Comparison of ENCODE assay signal across 10 mouse cellular contexts in the genomic region with DNA sequence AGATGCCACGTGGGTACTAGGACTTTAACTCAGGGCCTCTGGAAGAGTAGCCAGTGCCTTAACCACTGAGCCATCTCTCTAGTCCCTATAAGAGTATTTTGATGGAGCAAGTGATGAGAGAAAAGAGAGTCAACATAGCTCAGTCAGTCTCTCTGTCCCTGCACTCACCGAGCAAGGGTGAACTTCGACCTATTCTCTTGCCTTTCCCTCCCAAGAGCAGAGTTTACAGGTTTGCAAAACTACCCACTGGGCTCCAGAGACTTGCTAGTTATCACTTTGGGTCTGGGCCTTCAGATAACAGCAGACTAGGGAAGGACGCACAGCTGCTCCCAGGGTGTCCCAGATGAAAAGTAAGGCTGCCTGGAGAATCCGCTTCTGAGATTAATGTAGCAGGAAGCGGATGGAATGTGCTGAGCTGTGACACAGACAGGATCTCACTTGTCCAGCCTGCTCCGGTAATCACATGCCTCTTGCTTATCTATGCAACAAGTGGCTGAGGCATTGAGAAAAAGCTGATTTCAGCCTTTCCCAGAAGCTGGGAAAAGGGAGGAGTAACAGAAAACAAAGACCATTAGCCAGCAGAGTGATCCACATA. TPM values are rescaled to one million over a fixed set of nuclear protein-coding genes. Genes with fewer than 3 reads are reported as not detected.
DNase-seq lines count a peak whose midpoint lies in the region; ATAC-seq and TF ChIP-seq lines count a peak whose summit lies in the region.
"Had no signal": no experiment of that assay in that cellular context is flagged by ENCODE, and none has a peak within 500 bp of the region (broad histone marks: within the 10 kb centered on the region; RNA-seq: fewer than 3 reads in every experiment).

No protein-coding gene starts in this region.

- TF ChIP-seq EP300 in heart, postnatal 0 days (IDR thresholded peaks at IDR 0.05; ENCODE audit: low read depth) = peak; percentile 27; the same call in 1 of the 2 replicates
- TF ChIP-seq EP300 in stomach, postnatal 0 days (optimal IDR thresholded peaks at IDR 0.05) = no peak

- peak; percentile 79 for ATAC-seq in heart, postnatal 0 days (ENCODE audit: insufficient read depth, low read depth)
- ATAC-seq in stomach, postnatal 0 days (ENCODE audit: low FRiP score, low TSS enrichment) = peak; percentile 76
- no peak for ATAC-seq in inflammation-experienced regulatory T-cells, adult 6 months
- no peak for ATAC-seq in midbrain, embryonic 13.5 days

- WGBS in heart, postnatal 0 days = 10% methylated on average over 7 of the region's 7 CpGs
- WGBS in stomach, postnatal 0 days = 25% methylated on average over 7 of the region's 7 CpGs
- 48% methylated on average over 7 of the region's 7 CpGs for WGBS in midbrain, embryonic 13.5 days

- no peak for TF ChIP-seq CTCF in heart, postnatal 0 days (IDR thresholded peaks at IDR 0.05; ENCODE audit: low read depth)
- TF ChIP-seq CTCF in stomach, postnatal 0 days (IDR thresholded peaks at IDR 0.05; ENCODE audit: low read depth) = no peak

- 0 out of 2 replicates have a peak, but pooled peaks cover 11% of the 10 kb centered on the region for H3K4me1 ChIP-seq in heart, postnatal 0 days (ENCODE audit: control insufficient read depth, insufficient read depth)
- 0 out of 2 replicates have a peak, but pooled peaks cover 2% of the 10 kb centered on the region for H3K4me1 ChIP-seq in stomach, postnatal 0 days (replicated peaks; ENCODE audit: control insufficient read depth, insufficient read depth)
- H3K4me1 ChIP-seq in midbrain, embryonic 13.5 days (replicated peaks) = peaks cover 21% of the 10 kb centered on the region
- H3K4me1 ChIP-seq: hindbrain, embryonic 15.5 days; neural tube, embryonic 13.5 days had no signal

- no peaks in the 10 kb centered on the region for H3K9me3 ChIP-seq in heart, postnatal 0 days (replicated peaks; ENCODE audit: control insufficient read depth, low read length)
- no peaks in the 10 kb centered on the region for H3K9me3 ChIP-seq in stomach, postnatal 0 days (ENCODE audit: control insufficient read depth, low read length)
- H3K9me3 ChIP-seq in midbrain, embryonic 13.5 days = no peaks in the 10 kb centered on the region
- H3K9me3 ChIP-seq: hindbrain, embryonic 15.5 days; neural tube, embryonic 13.5 days had no signal

- H3K4me2 ChIP-seq in heart, postnatal 0 days (ENCODE audit: low read depth, low read length) = 0 out of 2 replicates have a peak overlapping the region, but pooled peaks have one; percentile 4
- no peak overlapping the region for H3K4me2 ChIP-seq in stomach, postnatal 0 days (replicated peaks; ENCODE audit: low read depth)
- H3K4me2 ChIP-seq in midbrain, embryonic 13.5 days (replicated peaks) = no peak overlapping the region
- H3K4me2 ChIP-seq: hindbrain, embryonic 15.5 days; neural tube, embryonic 13.5 days had no signal

- H3K9ac ChIP-seq in heart, postnatal 0 days (replicated peaks; ENCODE audit: low read depth, low read length) = no peak overlapping the region
- no peak overlapping the region for H3K9ac ChIP-seq in stomach, postnatal 0 days (ENCODE audit: low read length)
- H3K9ac ChIP-seq in midbrain, embryonic 13.5 days (replicated peaks) = no peak overlapping the region
- H3K9ac ChIP-seq: hindbrain, embryonic 15.5 days; neural tube, embryonic 13.5 days had no signal

- H3K27ac ChIP-seq in heart, postnatal 0 days (ENCODE audit: low read depth) = peak overlapping the region; percentile 0; the same call in 1 of the 2 replicates
- H3K27ac ChIP-seq in stomach, postnatal 0 days (replicated peaks) = 0 out of 2 replicates have a peak overlapping the region, but pooled peaks have one; percentile 18
- H3K27ac ChIP-seq in midbrain, embryonic 13.5 days = no peak overlapping the region
- H3K27ac ChIP-seq: hindbrain, embryonic 15.5 days; neural tube, embryonic 13.5 days had no signal

- DNase-seq in layer of hippocampus, adult 9-11 months = peak; percentile 36
- DNase-seq in layer of hippocampus, adult 18-20 months (ENCODE audit: low spot score in 2 of 2) = no peak
- DNase-seq in heart, postnatal 0 days (ENCODE audit: low spot score) = peak; percentile 71
- peak; percentile 22 for DNase-seq in liver
- peak; percentile 21 for DNase-seq in stomach, postnatal 0 days (ENCODE audit: low spot score)
- no peak for DNase-seq in layer of hippocampus, postnatal 36 days

- no peak overlapping the region for H3K4me3 ChIP-seq in heart, postnatal 0 days (ENCODE audit: low read depth, low read length)
- H3K4me3 ChIP-seq in stomach, postnatal 0 days (ENCODE audit: low read depth, low read length) = no peak overlapping the region
- H3K4me3 ChIP-seq in midbrain, embryonic 13.5 days (replicated peaks) = no peak overlapping the region
- H3K4me3 ChIP-seq: hindbrain, embryonic 15.5 days; neural tube, embryonic 13.5 days had no signal

- no peaks in the 10 kb centered on the region for H3K27me3 ChIP-seq in heart, postnatal 0 days (ENCODE audit: control insufficient read depth, insufficient read depth, low read length)
- H3K27me3 ChIP-seq in stomach, postnatal 0 days (ENCODE audit: control insufficient read depth, insufficient read depth, low read length) = no peaks in the 10 kb centered on the region
- H3K27me3 ChIP-seq in midbrain, embryonic 13.5 days = no peaks in the 10 kb centered on the region
- H3K27me3 ChIP-seq: hindbrain, embryonic 15.5 days; neural tube, embryonic 13.5 days had no signal

- no peaks in the 10 kb centered on the region for H3K36me3 ChIP-seq in heart, postnatal 0 days (replicated peaks; ENCODE audit: control insufficient read depth, insufficient read depth, low read length)
- H3K36me3 ChIP-seq in stomach, postnatal 0 days (ENCODE audit: control insufficient read depth, insufficient read depth, low read length) = no peaks in the 10 kb centered on the region
- no peaks in the 10 kb centered on the region for H3K36me3 ChIP-seq in midbrain, embryonic 13.5 days
- H3K36me3 ChIP-seq: hindbrain, embryonic 15.5 days; neural tube, embryonic 13.5 days had no signal

RNA-seq across cellular contexts. Expression of a gene that starts 7.0 kb away (rescaled TPM):
- 1 to 10 TPM; 3.4 to 4.8 TPM for total RNA-seq in layer of hippocampus, adult 18-20 months (2021)
- 0.57 and 2.9 TPM in 2 replicates for total RNA-seq in heart, postnatal 0 days (2014; rRNA removed; ENCODE audit: low replicate concordance)
- polyA plus RNA-seq in heart, postnatal 0 days (2015; fragmentation: Nextera tagmentation; extraction: Ambion mirVana) = 3.1 and 3.2 TPM in 2 replicates
- 4.1 and 5.3 TPM in 2 replicates for polyA plus RNA-seq in stomach, postnatal 0 days (2015; fragmentation: Nextera tagmentation; extraction: Ambion mirVana)
- polyA plus RNA-seq in inflammation-experienced regulatory T-cells, adult 6 months (2017; shearing (Covaris generic)) = under 1 TPM in 1 of 3 experiments, not detected in 2; 0.44 TPM
- 1 to 10 TPM; 3.5 TPM for total RNA-seq in layer of hippocampus, postnatal 36 days (2021)
- 10.0 and 12.2 TPM in 2 replicates for polyA plus RNA-seq in midbrain, embryonic 13.5 days (2015; fragmentation: Nextera tagmentation; extraction: Ambion mirVana)

RNA-seq across cellular contexts. Expression of a gene that starts 55.4 kb away (rescaled TPM):
- total RNA-seq in layer of hippocampus, adult 18-20 months (2021) = 100 to 1,000 TPM; 105 to 106 TPM
- 28.3 and 45.8 TPM in 2 replicates for total RNA-seq in heart, postnatal 0 days (2014; rRNA removed; ENCODE audit: low replicate concordance)
- polyA plus RNA-seq in heart, postnatal 0 days (2015; fragmentation: Nextera tagmentation; extraction: Ambion mirVana) = 11.9 and 12.7 TPM in 2 replicates
- polyA plus RNA-seq in stomach, postnatal 0 days (2015; fragmentation: Nextera tagmentation; extraction: Ambion mirVana) = 6.6 and 10.6 TPM in 2 replicates
- polyA plus RNA-seq in inflammation-experienced regulatory T-cells, adult 6 months (2017; shearing (Covaris generic)) = 10 to 100 TPM; 24.1 to 31.8 (median 26.8) TPM
- total RNA-seq in layer of hippocampus, postnatal 36 days (2021) = 100 to 1,000 TPM; 119 to 124 TPM
- 51.6 and 53.7 TPM in 2 replicates for polyA plus RNA-seq in midbrain, embryonic 13.5 days (2015; fragmentation: Nextera tagmentation; extraction: Ambion mirVana)

Comparison
In these comparisons a context has a peak if more than half of its experiments do, and no peak if none do; other contexts are left out.
1. DNase-seq: peak in layer of hippocampus, adult 9-11 months (single experiment), heart, postnatal 0 days (single experiment), liver (single experiment) and stomach, postnatal 0 days (single experiment); none in layer of hippocampus, adult 18-20 months (0 of 2) and layer of hippocampus, postnatal 36 days (0 of 2).
2. ATAC-seq: peak in heart, postnatal 0 days (single experiment) and stomach, postnatal 0 days (single experiment); none in inflammation-experienced regulatory T-cells, adult 6 months (single experiment) and midbrain, embryonic 13.5 days (single experiment).